Mouse (Mus musculus) forebrain, embryonic 11.5 days (tissue): ENCODE data around the gene Cdc5l. TPM values are rescaled to one million over a fixed set of nuclear protein-coding genes. Genes with fewer than 3 reads are reported as not detected.
A peak's percentile ranks its signal among the peaks of the same experiment; 100 is the strongest.

Experiments used
- ATAC-seq: fragments of 200-750 bp; cut with Nextera tagmentation; replicated peaks from 2 replicates; pipeline ENCODE4 v1.8.0; 2017; ENCODE audit warnings: moderate TSS enrichment; ENCODE audit not compliant: low FRiP score
- DNase-seq: peaks from one replicate; pipeline ENCODE4 v3.0.0-alpha.2; 2017; ENCODE audit warnings: low spot score
- H3K27ac ChIP-seq: fragments of 300-500 bp; sonication (generic); 2 replicates; pipeline ENCODE4 v1.5.1; 2014; ENCODE audit warnings: low read depth, low read length
- H3K27me3 ChIP-seq: fragments of 300-500 bp; sonication (generic); 2 replicates; pipeline ENCODE4 v1.6.1; 2014; ENCODE audit warnings: mild to moderate bottlenecking, low read length, mixed read lengths; ENCODE audit not compliant: control insufficient read depth, insufficient read depth
- H3K36me3 ChIP-seq: fragments of 300-500 bp; sonication (generic); 2 replicates; pipeline ENCODE4 v1.6.1; 2014; ENCODE audit warnings: mild to moderate bottlenecking, low read length, moderate library complexity, mixed read lengths; ENCODE audit not compliant: control insufficient read depth, insufficient read depth
- H3K4me1 ChIP-seq: fragments of 300-500 bp; sonication (generic); replicated peaks from 2 replicates; pipeline ENCODE4 v1.6.1; 2014; ENCODE audit warnings: low read length, mixed read lengths; ENCODE audit not compliant: control insufficient read depth, insufficient read depth
- H3K4me2 ChIP-seq: fragments of 300-500 bp; sonication (generic); 2 replicates; pipeline ENCODE4 v1.6.1; 2014; ENCODE audit warnings: low read depth, mild to moderate bottlenecking, low read length, moderate library complexity, mixed read lengths; ENCODE audit not compliant: severe bottlenecking
- H3K4me3 ChIP-seq: fragments of 300-500 bp; sonication (generic); 2 replicates; pipeline ENCODE4 v1.5.1; 2014; ENCODE audit warnings: low read depth, low read length
- H3K9ac ChIP-seq: fragments of 300-500 bp; sonication (generic); 2 replicates; pipeline ENCODE4 v1.6.1; 2014; ENCODE audit warnings: low read length
- H3K9me3 ChIP-seq: fragments of 300-500 bp; sonication (generic); 2 replicates; pipeline ENCODE4 v1.6.1; 2016; ENCODE audit warnings: low read length, mixed read lengths; ENCODE audit not compliant: control insufficient read depth
- WGBS: fragments of 180-500 bp; shearing (Covaris S2); extraction: QIAGEN DNeasy Blood & Tissue Kit; methylation state at CpG from one replicate; pipeline ENCODE4 v1.1.7; 2014; 5-methylcytosine and 5-hydroxymethylcytosine counted together
- polyA plus RNA-seq: library from polyadenylated mRNA; unstranded; fragments of >200 nt; fragmentation: Nextera tagmentation; extraction: Ambion mirVana; gene quantifications from 2 replicates; pipeline ENCODE4 v1.2.1, GENCODE M21; 2014

Cdc5l gene
- polyA plus RNA-seq, 1 experiment from 2014 or later, result 85.3 TPM

GRCm38 (mm10) chr17:45394612-45395011, 38.9 kb downstream of the Cdc5l start:
- no peak for DNase-seq
- Histone ChIP-seq H3K4me2 (no peak overlapping the region), H3K36me3 (peaks cover 4% of the 10 kb centered on the region), H3K27me3 (no peaks in the 10 kb centered on the region), H3K27ac (no peak overlapping the region), H3K9ac (no peak overlapping the region), H3K4me1 (no peaks in the 10 kb centered on the region), H3K9me3 (no peaks in the 10 kb centered on the region), H3K4me3 (no peak overlapping the region)
- WGBS, result 86% methylated on average over 9 of the region's 9 CpGs
- no peak for ATAC-seq

GRCm38 (mm10) chr17:45393765-45394164, 39.8 kb downstream of the Cdc5l start:
- Histone ChIP-seq H3K4me2 (no peak overlapping the region), H3K4me3 (no peak overlapping the region), H3K4me1 (no peaks in the 10 kb centered on the region), H3K36me3 (peaks cover 4% of the 10 kb centered on the region), H3K27ac (no peak overlapping the region), H3K9ac (no peak overlapping the region), H3K27me3 (no peaks in the 10 kb centered on the region), H3K9me3 (no peaks in the 10 kb centered on the region)
- WGBS, result 87% methylated on average over 3 of the region's 3 CpGs
- ATAC-seq (no peak), DNase-seq (no peak)

- H3K27me3 ChIP-seq, result no peaks in the 10 kb centered on the region
- no peak overlapping the region for H3K27ac ChIP-seq
- H3K9me3 ChIP-seq, result no peaks in the 10 kb centered on the region
- H3K9ac ChIP-seq, result no peak overlapping the region
- peaks cover 4% of the 10 kb centered on the region for H3K36me3 ChIP-seq
- H3K4me1 ChIP-seq, result no peaks in the 10 kb centered on the region
- ATAC-seq (no peak), DNase-seq (no peak)
- H3K4me3 ChIP-seq, result no peak overlapping the region
- 95% methylated on average over 5 of the region's 5 CpGs for WGBS
- H3K4me2 ChIP-seq, result no peak overlapping the region
Measured at GRCm38 (mm10) chr17:45389896-45390295, 43.6 kb downstream of the Cdc5l start.

GRCm38 (mm10) chr17:45386986-45387385, 46.6 kb downstream of the Cdc5l start:
- Histone ChIP-seq H3K36me3 (peaks cover 4% of the 10 kb centered on the region), H3K27me3 (no peaks in the 10 kb centered on the region), H3K4me3 (no peak overlapping the region), H3K9me3 (no peaks in the 10 kb centered on the region), H3K4me2 (no peak overlapping the region), H3K27ac (no peak overlapping the region), H3K4me1 (no peaks in the 10 kb centered on the region), H3K9ac (no peak overlapping the region)
- WGBS, result 89% methylated on average over 7 of the region's 7 CpGs
- ATAC-seq (no peak), DNase-seq (no peak)

GRCm38 (mm10) chr17:45383305-45383704, 50.2 kb downstream of the Cdc5l start:
- no peak overlapping the region for H3K9ac ChIP-seq
- H3K36me3 ChIP-seq, result no peaks in the 10 kb centered on the region
- no peaks in the 10 kb centered on the region for H3K27me3 ChIP-seq
- no peak overlapping the region for H3K4me2 ChIP-seq
- no peak overlapping the region for H3K4me3 ChIP-seq
- DNase-seq (no peak), ATAC-seq (no peak)
- no peaks in the 10 kb centered on the region for H3K4me1 ChIP-seq
- H3K27ac ChIP-seq, result no peak overlapping the region
- WGBS, result 91% methylated on average over 3 of the region's 3 CpGs
- H3K9me3 ChIP-seq, result no peaks in the 10 kb centered on the region

- no peak overlapping the region for H3K4me3 ChIP-seq
- 94% methylated on average over 9 of the region's 9 CpGs for WGBS
Measured at GRCm38 (mm10) chr17:45379271-45379784, 54.2 kb downstream of the Cdc5l start.

GRCm38 (mm10) chr17:45377323-45377722, 56.2 kb downstream of the Cdc5l start:
- DNase-seq, result no peak
- no peak overlapping the region for H3K4me3 ChIP-seq
- no peak overlapping the region for H3K9ac ChIP-seq
- no peaks in the 10 kb centered on the region for H3K9me3 ChIP-seq
- WGBS, result 54% methylated on average over 5 of the region's 5 CpGs
- ATAC-seq, result no peak
- H3K27ac ChIP-seq, result no peak overlapping the region
- H3K4me2 ChIP-seq, result no peak overlapping the region
- H3K27me3 ChIP-seq, result 0 out of 2 replicates have a peak, but pooled peaks cover 2% of the 10 kb centered on the region
- H3K4me1 ChIP-seq, result no peaks in the 10 kb centered on the region
- no peaks in the 10 kb centered on the region for H3K36me3 ChIP-seq

More at GRCm38 (mm10) chr17:45379271-45379784, 54.2 kb downstream of the Cdc5l start:
- Histone ChIP-seq H3K36me3 (no peaks in the 10 kb centered on the region), H3K4me2 (no peak overlapping the region), H3K9ac (no peak overlapping the region), H3K27ac (no peak overlapping the region), H3K9me3 (no peaks in the 10 kb centered on the region), H3K4me1 (no peaks in the 10 kb centered on the region), H3K27me3 (no peaks in the 10 kb centered on the region)
- ATAC-seq (no peak), DNase-seq (no peak)

- no peaks in the 10 kb centered on the region for H3K9me3 ChIP-seq
- no peak overlapping the region for H3K27ac ChIP-seq
- H3K9ac ChIP-seq, result no peak overlapping the region
- DNase-seq (peak; percentile 87), ATAC-seq (peak; percentile 77)
- H3K36me3 ChIP-seq, result no peaks in the 10 kb centered on the region
- H3K4me3 ChIP-seq, result no peak overlapping the region
- 28% methylated on average over 13 of the region's 13 CpGs for WGBS
- H3K27me3 ChIP-seq, result 0 out of 2 replicates have a peak, but pooled peaks cover 2% of the 10 kb centered on the region
- no peak overlapping the region for H3K4me2 ChIP-seq
- no peaks in the 10 kb centered on the region for H3K4me1 ChIP-seq
Measured at GRCm38 (mm10) chr17:45373987-45374608, 59.4 kb downstream of the Cdc5l start.

- Histone ChIP-seq H3K9me3 (no peaks in the 10 kb centered on the region), H3K36me3 (no peaks in the 10 kb centered on the region), H3K27me3 (0 out of 2 replicates have a peak, but pooled peaks cover 2% of the 10 kb centered on the region), H3K4me3 (no peak overlapping the region), H3K4me1 (no peaks in the 10 kb centered on the region), H3K4me2 (no peak overlapping the region), H3K27ac (no peak overlapping the region), H3K9ac (no peak overlapping the region)
- no peak for DNase-seq
- 23% methylated on average over 9 of the region's 9 CpGs for WGBS
- ATAC-seq, result no peak
Measured at GRCm38 (mm10) chr17:45371042-45371441, 62.5 kb downstream of the Cdc5l start.
